Mouse (Mus musculus) intestine, embryonic 16.5 days (tissue): ENCODE measurements around the gene Sh2b1. TPM values are rescaled to one million over a fixed set of nuclear protein-coding genes. Genes with fewer than 3 reads are reported as not detected.
"Not testable (repeated sequence)": the region's sequence is repeated elsewhere in the genome, so short reads cannot be mapped to it uniquely, and the experiment has no call there.

Source experiments
- ATAC-seq: fragments of 200-750 bp; cut with Nextera tagmentation; 2 replicates; pipeline ENCODE4 v1.8.0; 2017; ENCODE audit warnings: moderate TSS enrichment, moderate library complexity
- H3K27ac ChIP-seq: fragments of 300-500 bp; sonication (generic); 2 replicates; pipeline ENCODE4 v1.5.1; 2014; ENCODE audit warnings: mild to moderate bottlenecking, low read length
- H3K27me3 ChIP-seq: fragments of 300-500 bp; sonication (generic); replicated peaks from 2 replicates; pipeline ENCODE4 v1.6.1; 2014; ENCODE audit warnings: low read length, control low read depth, mixed read lengths; ENCODE audit not compliant: control insufficient read depth, insufficient read depth
- H3K36me3 ChIP-seq: fragments of 300-500 bp; sonication (generic); 2 replicates; pipeline ENCODE4 v1.6.1; 2014; ENCODE audit warnings: low read length, control low read depth; ENCODE audit not compliant: control insufficient read depth, insufficient read depth
- H3K4me1 ChIP-seq: fragments of 300-500 bp; sonication (generic); 2 replicates; pipeline ENCODE4 v1.6.1; 2014; ENCODE audit warnings: low read length, control low read depth, mixed read lengths; ENCODE audit not compliant: control insufficient read depth, insufficient read depth
- H3K4me2 ChIP-seq: fragments of 300-500 bp; sonication (generic); 2 replicates; pipeline ENCODE4 v1.6.1; 2014; ENCODE audit warnings: low read depth, low read length, control low read depth
- H3K4me3 ChIP-seq: fragments of 300-500 bp; sonication (generic); 2 replicates; pipeline ENCODE4 v1.5.1; 2014; ENCODE audit warnings: mild to moderate bottlenecking, low read length
- H3K9ac ChIP-seq: fragments of 300-500 bp; sonication (generic); 2 replicates; pipeline ENCODE4 v1.6.1; 2014; ENCODE audit warnings: low read depth, low read length
- H3K9me3 ChIP-seq: fragments of 300-500 bp; sonication (generic); 2 replicates; pipeline ENCODE4 v1.6.1; 2016; ENCODE audit warnings: low read length, control low read depth; ENCODE audit not compliant: control insufficient read depth
- WGBS: fragments of 180-500 bp; shearing (Covaris S2); extraction: QIAGEN DNeasy Blood & Tissue Kit; methylation state at CpG from one replicate; pipeline ENCODE4 v1.1.7; 2014; 5-methylcytosine and 5-hydroxymethylcytosine counted together
- polyA plus RNA-seq: library from polyadenylated mRNA; unstranded; fragments of >200 nt; fragmentation: Nextera tagmentation; extraction: Ambion mirVana; gene quantifications from 2 replicates; pipeline ENCODE4 v1.2.1, GENCODE M21; 2015

Gene Sh2b1
- polyA plus RNA-seq, 1 experiment from 2014 or later: 43.2 TPM

DNA sequence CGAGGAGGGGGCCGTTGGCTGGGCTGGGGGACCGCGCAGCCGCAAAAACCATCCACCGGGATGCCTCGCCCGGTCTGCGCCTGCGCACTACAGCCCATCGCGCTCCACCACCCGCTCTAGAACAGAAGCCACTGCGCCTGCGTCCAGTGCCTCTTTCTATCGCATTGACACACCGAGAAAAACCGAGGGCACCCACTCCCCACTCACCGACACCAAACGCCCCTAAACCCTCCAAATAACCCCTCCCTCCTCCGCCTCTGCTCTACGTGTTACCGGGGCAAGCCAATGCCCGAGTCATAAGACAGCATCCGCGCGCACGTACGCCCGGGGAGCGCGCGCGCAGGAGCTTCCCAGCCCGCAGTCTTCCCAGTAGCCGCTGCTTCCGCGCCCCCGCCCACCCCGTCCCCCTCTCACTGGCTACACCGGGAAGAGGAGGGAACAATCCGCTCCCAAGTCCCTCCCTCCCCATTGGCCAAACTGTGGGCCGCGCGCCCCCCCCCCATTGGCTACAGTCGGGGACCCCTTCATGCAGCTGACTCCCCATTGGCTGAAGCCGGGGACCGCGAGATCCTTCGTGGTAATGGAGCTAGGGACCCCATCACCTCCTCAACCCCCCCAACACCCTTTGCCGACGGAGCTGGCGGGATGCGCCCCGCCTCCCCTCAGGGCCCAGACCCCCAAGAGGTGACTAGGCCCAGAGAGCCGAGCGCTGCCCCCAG lies 27.0 kb upstream of the Sh2b1 start:
- H3K4me3 ChIP-seq: peak overlapping the region; percentile 99
- H3K36me3 ChIP-seq: peaks cover 21% of the 10 kb centered on the region
- peak overlapping the region; percentile 68 for H3K4me2 ChIP-seq
- H3K9ac ChIP-seq: peak overlapping the region; percentile 100
- 0% methylated on average over 46 of the region's 57 CpGs for WGBS
- H3K4me1 ChIP-seq: peaks cover 9% of the 10 kb centered on the region
- H3K27ac ChIP-seq: peak overlapping the region; percentile 100
- ATAC-seq: peak; percentile 90
- H3K27me3 ChIP-seq: no peaks in the 10 kb centered on the region
- no peaks in the 10 kb centered on the region for H3K9me3 ChIP-seq

DNA sequence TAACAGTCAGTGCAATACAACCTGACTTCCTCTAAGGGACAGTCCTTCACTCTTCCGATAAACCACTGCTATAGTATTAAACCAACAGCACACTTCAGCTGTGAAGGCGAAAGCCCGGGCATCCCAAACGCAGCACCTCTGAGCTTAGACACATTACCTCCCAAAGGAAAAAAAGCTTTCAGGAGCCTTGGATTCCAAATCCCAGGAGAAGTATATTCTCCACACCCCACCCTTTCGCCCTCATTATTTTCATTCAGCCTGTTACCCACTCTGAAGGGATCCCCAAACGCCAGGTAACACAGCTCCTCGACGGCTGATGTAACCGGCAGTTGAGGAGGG lies 26.4 kb upstream of the Sh2b1 start:
- Histone ChIP-seq H3K9ac (peak overlapping the region; percentile 100), H3K4me3 (peak overlapping the region; percentile 99), H3K27ac (peak overlapping the region; percentile 100), H3K36me3 (peaks cover 24% of the 10 kb centered on the region), H3K27me3 (no peaks in the 10 kb centered on the region), H3K4me2 (peak overlapping the region; percentile 68), H3K9me3 (no peaks in the 10 kb centered on the region), H3K4me1 (peaks cover 9% of the 10 kb centered on the region)
- 5% methylated on average over 9 of the region's 9 CpGs for WGBS
- no peak for ATAC-seq

DNA sequence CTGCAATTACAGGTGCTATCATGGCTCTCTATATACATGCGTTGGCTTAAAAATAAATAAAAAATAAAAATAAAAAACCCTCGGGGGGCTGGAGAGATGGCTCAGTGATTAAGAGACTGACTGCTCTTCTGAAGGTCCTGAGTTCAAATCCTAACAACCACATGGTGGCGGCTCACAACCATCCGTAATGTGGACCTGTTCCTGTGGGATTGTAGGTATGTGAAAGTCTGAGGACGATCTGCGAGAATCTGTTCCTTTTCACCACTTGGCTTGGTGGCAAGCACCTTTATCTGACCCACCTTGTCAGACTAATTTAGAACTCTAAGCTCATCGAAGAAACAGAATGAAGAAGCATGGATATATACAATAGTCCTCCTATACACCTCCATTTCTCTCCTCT lies 24.2 kb upstream of the Sh2b1 start:
- no peak overlapping the region for H3K9ac ChIP-seq
- H3K27me3 ChIP-seq: no peaks in the 10 kb centered on the region
- 93% methylated on average over 7 of the region's 7 CpGs for WGBS
- H3K9me3 ChIP-seq: no peaks in the 10 kb centered on the region
- peaks cover 9% of the 10 kb centered on the region for H3K4me1 ChIP-seq
- ATAC-seq: no peak
- H3K4me3 ChIP-seq: no peak overlapping the region
- no peak overlapping the region for H3K4me2 ChIP-seq
- H3K36me3 ChIP-seq: peaks cover 41% of the 10 kb centered on the region
- H3K27ac ChIP-seq: no peak overlapping the region

DNA sequence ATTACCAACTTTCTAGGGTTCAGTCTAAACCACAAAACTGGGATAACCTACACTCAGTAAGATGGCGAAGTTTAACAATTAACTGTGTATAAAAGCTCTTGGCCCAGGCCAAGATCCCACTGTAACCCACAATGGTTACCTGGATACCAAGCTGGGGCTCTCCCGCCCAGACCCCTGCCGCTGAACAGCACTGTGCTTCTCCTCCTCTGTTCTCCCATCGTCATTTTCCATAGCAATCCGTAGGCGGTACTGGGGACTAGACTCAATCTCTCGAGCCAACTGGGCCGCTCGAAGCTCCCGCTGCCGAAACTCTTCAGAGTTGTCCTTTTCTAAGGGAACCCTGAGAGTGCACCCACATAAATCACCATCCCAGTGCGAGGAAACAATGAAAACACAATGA lies 22.7 kb upstream of the Sh2b1 start:
- Histone ChIP-seq H3K4me1 (peaks cover 7% of the 10 kb centered on the region), H3K27ac (no peak overlapping the region), H3K4me2 (no peak overlapping the region), H3K27me3 (no peaks in the 10 kb centered on the region), H3K9ac (no peak overlapping the region), H3K4me3 (no peak overlapping the region), H3K36me3 (peaks cover 51% of the 10 kb centered on the region), H3K9me3 (no peaks in the 10 kb centered on the region)
- no peak for ATAC-seq
- 93% methylated on average over 12 of the region's 12 CpGs for WGBS

DNA sequence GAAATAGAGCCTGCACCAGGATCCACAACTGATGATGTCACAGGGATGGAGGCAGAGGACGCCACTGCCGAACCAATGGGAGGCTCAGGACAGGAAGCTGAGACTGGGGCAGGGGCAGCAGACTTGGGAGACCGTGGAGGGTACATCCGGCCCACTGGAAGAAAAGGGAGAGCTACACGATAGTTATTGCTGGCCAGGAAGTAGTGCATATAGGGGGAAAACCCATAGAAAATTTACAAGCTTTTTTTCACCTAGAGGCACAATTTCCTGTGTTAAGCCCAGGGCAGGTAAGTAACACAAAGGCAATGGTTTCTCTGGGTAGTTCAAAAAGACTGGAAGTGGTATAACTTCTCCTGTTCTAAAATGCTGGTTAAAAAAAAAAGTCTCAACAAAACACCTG lies 21.3 kb upstream of the Sh2b1 start:
- 84% methylated on average over 5 of the region's 5 CpGs for WGBS
- no peaks in the 10 kb centered on the region for H3K27me3 ChIP-seq
- H3K27ac ChIP-seq: no peak overlapping the region
- H3K4me3 ChIP-seq: no peak overlapping the region
- H3K36me3 ChIP-seq: peaks cover 59% of the 10 kb centered on the region
- H3K4me1 ChIP-seq: peaks cover 7% of the 10 kb centered on the region
- no peak overlapping the region for H3K4me2 ChIP-seq
- H3K9me3 ChIP-seq: no peaks in the 10 kb centered on the region
- no peak overlapping the region for H3K9ac ChIP-seq
- no peak for ATAC-seq

DNA sequence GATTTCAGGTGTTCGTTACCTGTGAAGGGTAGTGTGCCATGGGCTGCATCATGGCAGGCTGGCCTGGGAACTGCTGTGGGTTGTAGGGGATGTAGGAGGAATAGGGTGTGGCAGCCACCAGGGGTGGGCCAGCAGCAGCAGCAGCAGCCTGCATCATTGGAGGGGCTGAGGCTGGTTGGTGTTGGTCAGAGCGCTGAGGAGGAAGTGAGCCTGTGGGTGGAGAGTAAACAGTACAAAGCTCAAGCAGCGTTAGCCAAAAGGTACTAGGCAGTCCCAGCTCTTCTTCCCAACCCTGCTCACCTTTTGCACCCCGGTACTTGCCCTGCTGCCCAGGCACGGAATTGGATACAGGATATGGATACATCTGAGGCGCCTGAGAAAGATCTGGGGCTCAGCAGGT lies 18.9 kb upstream of the Sh2b1 start:
- Histone ChIP-seq H3K4me3 (no peak overlapping the region), H3K9ac (no peak overlapping the region), H3K9me3 (no peaks in the 10 kb centered on the region), H3K27ac (no peak overlapping the region), H3K27me3 (no peaks in the 10 kb centered on the region), H3K4me2 (no peak overlapping the region), H3K36me3 (peaks cover 45% of the 10 kb centered on the region), H3K4me1 (no peaks in the 10 kb centered on the region)
- WGBS: 87% methylated on average over 6 of the region's 6 CpGs
- no peak; the same call in 1 of the 2 replicates for ATAC-seq

DNA sequence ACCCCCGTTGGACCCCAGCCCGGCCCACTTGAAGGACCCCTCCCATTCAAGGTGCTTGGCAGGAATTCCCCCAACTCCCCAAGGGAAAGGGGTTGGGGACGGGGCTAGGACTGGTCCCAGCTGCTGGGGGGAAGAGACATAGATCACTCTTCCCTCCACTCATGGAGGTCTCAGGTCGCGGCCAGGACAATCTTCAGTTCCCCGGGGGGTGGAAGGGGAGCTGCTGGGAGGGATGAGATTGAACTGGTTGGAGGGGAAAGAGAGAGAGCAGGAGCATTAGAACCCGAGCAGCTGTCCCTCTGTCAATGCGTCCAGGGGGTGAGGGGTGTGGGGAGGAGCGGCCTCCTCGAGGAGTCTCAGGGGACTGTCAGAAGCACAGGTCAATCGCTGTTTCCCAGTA lies 16.7 kb upstream of the Sh2b1 start:
- Histone ChIP-seq H3K27me3 (no peaks in the 10 kb centered on the region), H3K9ac (no peak overlapping the region), H3K27ac (no peak overlapping the region), H3K4me1 (peaks cover 6% of the 10 kb centered on the region; the same call in 1 of the 2 replicates), H3K36me3 (peaks cover 36% of the 10 kb centered on the region), H3K4me2 (no peak overlapping the region), H3K4me3 (no peak overlapping the region), H3K9me3 (no peaks in the 10 kb centered on the region)
- 43% methylated on average over 11 of the region's 11 CpGs for WGBS
- ATAC-seq: no peak

DNA sequence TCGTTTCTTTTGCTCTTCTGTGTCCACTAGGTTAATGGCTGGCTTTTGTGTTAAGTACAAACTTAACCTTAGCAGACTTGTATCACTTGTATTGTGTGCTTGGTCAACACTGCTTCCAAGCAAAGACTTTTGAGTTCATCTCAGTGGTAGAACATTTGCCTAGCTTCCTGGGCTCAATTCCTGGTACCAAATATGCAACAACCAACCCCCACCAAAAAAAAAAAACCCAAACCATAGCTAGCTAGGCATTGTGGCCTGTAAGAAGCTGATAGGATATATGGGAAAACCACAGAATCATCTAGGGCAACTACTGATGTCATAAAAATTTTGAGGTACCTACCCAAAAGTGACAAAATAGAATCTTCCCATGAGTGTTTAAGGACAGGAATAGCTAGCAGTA lies 15.8 kb upstream of the Sh2b1 start:
- 79% methylated on average over 1 of the region's 1 CpGs for WGBS

DNA sequence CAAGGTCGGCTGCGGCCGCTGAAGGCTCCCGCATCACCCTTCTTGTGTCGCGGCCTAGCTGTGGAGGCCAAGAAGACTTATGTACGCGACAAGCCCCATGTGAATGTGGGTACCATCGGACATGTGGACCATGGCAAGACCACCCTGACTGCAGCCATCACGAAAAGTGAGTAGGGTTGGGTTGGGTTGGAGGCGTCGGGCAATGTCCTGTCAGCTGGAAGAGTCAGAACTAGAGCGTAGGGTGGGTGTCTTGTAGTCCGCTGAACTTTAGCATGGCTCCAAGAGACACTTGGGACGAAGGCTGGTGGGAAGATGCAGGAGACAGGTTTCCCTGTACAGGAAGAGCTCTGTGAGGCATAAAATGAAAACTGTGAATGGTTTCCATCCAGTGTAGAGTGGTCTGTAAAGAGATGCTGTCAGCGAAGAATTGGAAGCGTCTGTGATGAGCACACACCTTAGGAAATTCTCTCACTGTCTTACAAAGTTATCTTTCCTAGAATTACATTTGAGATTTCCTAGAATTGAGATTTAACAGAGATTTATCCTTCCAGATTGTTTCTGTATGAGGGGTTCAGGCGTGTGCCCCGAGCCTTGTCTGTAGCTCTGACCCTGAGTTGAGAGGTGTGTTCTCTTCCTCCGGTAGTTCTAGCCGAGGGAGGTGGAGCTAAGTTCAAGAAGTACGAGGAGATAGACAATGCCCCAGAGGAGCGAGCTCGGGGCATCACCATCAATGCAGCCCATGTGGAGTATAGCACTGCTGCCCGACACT lies 12.6 kb upstream of the Sh2b1 start:
- peak overlapping the region; percentile 77 for H3K4me2 ChIP-seq
- H3K27ac ChIP-seq, H3K9me3 ChIP-seq, H3K4me1 ChIP-seq, H3K27me3 ChIP-seq, H3K36me3 ChIP-seq, ATAC-seq: not testable (repeated sequence)
- 15% methylated on average over 23 of the region's 25 CpGs for WGBS
- H3K9ac ChIP-seq: peak overlapping the region; percentile 82
- peak overlapping the region; percentile 74 for H3K4me3 ChIP-seq

More for the DNA sequence above, 15.8 kb upstream of the Sh2b1 start:
- Histone ChIP-seq H3K36me3 (peaks cover 29% of the 10 kb centered on the region), H3K4me3 (no peak overlapping the region), H3K4me2 (no peak overlapping the region), H3K27me3 (no peaks in the 10 kb centered on the region), H3K4me1 (peaks cover 6% of the 10 kb centered on the region; the same call in 1 of the 2 replicates), H3K27ac (no peak overlapping the region), H3K9ac (no peak overlapping the region), H3K9me3 (no peaks in the 10 kb centered on the region)
- no peak for ATAC-seq
